Mouse (Mus musculus) hindbrain, embryonic 13.5 days (tissue): ENCODE results near the gene Atg10. TPM values are rescaled to one million over a fixed set of nuclear protein-coding genes. Genes with fewer than 3 reads are reported as not detected.

ENCODE experiments used
- ATAC-seq: fragments of 200-750 bp; cut with Nextera tagmentation; 2 replicates; pipeline ENCODE4 v1.8.0; 2017; ENCODE audit warnings: moderate TSS enrichment; ENCODE audit not compliant: low FRiP score
- H3K27ac ChIP-seq: fragments of 300-500 bp; sonication (generic); 2 replicates; pipeline ENCODE4 v1.5.1; 2015; ENCODE audit warnings: inconsistent platforms, mild to moderate bottlenecking, moderate library complexity
- H3K27me3 ChIP-seq: fragments of 300-500 bp; sonication (generic); 2 replicates; pipeline ENCODE4 v1.6.1; 2015; ENCODE audit warnings: mild to moderate bottlenecking, inconsistent platforms
- H3K36me3 ChIP-seq: fragments of 300-500 bp; sonication (generic); 2 replicates; pipeline ENCODE4 v1.6.1; 2015; ENCODE audit warnings: mild to moderate bottlenecking, inconsistent platforms
- H3K4me1 ChIP-seq: fragments of 300-500 bp; sonication (generic); replicated peaks from 2 replicates; pipeline ENCODE4 v1.6.1; 2015; ENCODE audit warnings: inconsistent platforms
- H3K4me2 ChIP-seq: fragments of 300-500 bp; sonication (generic); 2 replicates; pipeline ENCODE4 v1.6.1; 2015; ENCODE audit warnings: inconsistent platforms, mild to moderate bottlenecking, moderate library complexity
- H3K4me3 ChIP-seq: fragments of 300-500 bp; sonication (generic); 2 replicates; pipeline ENCODE4 v1.5.1; 2015; ENCODE audit warnings: mild to moderate bottlenecking, inconsistent platforms
- H3K9ac ChIP-seq: fragments of 300-500 bp; sonication (generic); 2 replicates; pipeline ENCODE4 v1.6.1; 2015; ENCODE audit warnings: mild to moderate bottlenecking, inconsistent platforms
- H3K9me3 ChIP-seq: fragments of 300-500 bp; sonication (generic); 2 replicates; pipeline ENCODE4 v1.6.1; 2016; ENCODE audit warnings: inconsistent platforms
- WGBS: fragments of 180-500 bp; shearing (Covaris S2); methylation state at CpG from one replicate; pipeline ENCODE4 v1.1.7; 2015; 5-methylcytosine and 5-hydroxymethylcytosine counted together
- polyA plus RNA-seq: library from polyadenylated mRNA; unstranded; fragments of >200 nt; fragmentation: Nextera tagmentation; extraction: Ambion mirVana; gene quantifications from 2 replicates; pipeline ENCODE4 v1.2.1, GENCODE M21; 2015

Atg10 gene
- polyA plus RNA-seq, 1 experiment from 2014 or later = 20.2 TPM

GRCm38 (mm10) chr13:91093610-91094009, 130.2 kb downstream of the Atg10 start:
- H3K4me2 ChIP-seq = no peak overlapping the region
- H3K9ac ChIP-seq = no peak overlapping the region
- H3K4me3 ChIP-seq = no peak overlapping the region
- peaks cover 11% of the 10 kb centered on the region for H3K4me1 ChIP-seq
- no peak overlapping the region for H3K27ac ChIP-seq
- H3K9me3 ChIP-seq = no peaks in the 10 kb centered on the region
- H3K36me3 ChIP-seq = no peaks in the 10 kb centered on the region
- ATAC-seq = peak; percentile 65; the same call in 1 of the 2 replicates
- H3K27me3 ChIP-seq = no peaks in the 10 kb centered on the region
- WGBS = 21% methylated on average over 1 of the region's 1 CpGs

GRCm38 (mm10) chr13:91093162-91093561, 130.6 kb downstream of the Atg10 start:
- no peak overlapping the region for H3K4me3 ChIP-seq
- H3K9me3 ChIP-seq = no peaks in the 10 kb centered on the region
- H3K4me1 ChIP-seq = peaks cover 11% of the 10 kb centered on the region
- H3K36me3 ChIP-seq = no peaks in the 10 kb centered on the region
- H3K27me3 ChIP-seq = no peaks in the 10 kb centered on the region
- no peak overlapping the region for H3K4me2 ChIP-seq
- no peak overlapping the region for H3K27ac ChIP-seq
- ATAC-seq = peak; percentile 76
- no peak overlapping the region for H3K9ac ChIP-seq
- 27% methylated on average over 6 of the region's 6 CpGs for WGBS

GRCm38 (mm10) chr13:91091731-91092190, 132.0 kb downstream of the Atg10 start:
- Histone ChIP-seq H3K27ac (no peak overlapping the region), H3K4me2 (no peak overlapping the region), H3K4me1 (peaks cover 11% of the 10 kb centered on the region), H3K36me3 (no peaks in the 10 kb centered on the region), H3K9me3 (no peaks in the 10 kb centered on the region), H3K9ac (no peak overlapping the region), H3K4me3 (no peak overlapping the region), H3K27me3 (no peaks in the 10 kb centered on the region)
- 89% methylated on average over 2 of the region's 2 CpGs for WGBS
- ATAC-seq = no peak

GRCm38 (mm10) chr13:91090861-91091730, 132.7 kb downstream of the Atg10 start:
- Histone ChIP-seq H3K4me1 (peaks cover 11% of the 10 kb centered on the region), H3K9ac (no peak overlapping the region), H3K27me3 (no peaks in the 10 kb centered on the region), H3K9me3 (no peaks in the 10 kb centered on the region), H3K4me2 (no peak overlapping the region), H3K27ac (no peak overlapping the region), H3K36me3 (no peaks in the 10 kb centered on the region), H3K4me3 (no peak overlapping the region)
- ATAC-seq = no peak
- WGBS = 79% methylated on average over 4 of the region's 4 CpGs

GRCm38 (mm10) chr13:91086361-91086900, 137.3 kb downstream of the Atg10 start:
- H3K27ac ChIP-seq = no peak overlapping the region
- H3K27me3 ChIP-seq = no peaks in the 10 kb centered on the region
- H3K9ac ChIP-seq = no peak overlapping the region
- no peak overlapping the region for H3K4me2 ChIP-seq
- 92% methylated on average over 12 of the region's 12 CpGs for WGBS
- no peaks in the 10 kb centered on the region for H3K4me1 ChIP-seq
- H3K36me3 ChIP-seq = no peaks in the 10 kb centered on the region
- H3K4me3 ChIP-seq = no peak overlapping the region
- ATAC-seq = no peak
- H3K9me3 ChIP-seq = no peaks in the 10 kb centered on the region

- Histone ChIP-seq H3K4me1 (no peaks in the 10 kb centered on the region), H3K27me3 (no peaks in the 10 kb centered on the region), H3K36me3 (no peaks in the 10 kb centered on the region), H3K9me3 (no peaks in the 10 kb centered on the region), H3K9ac (no peak overlapping the region), H3K4me3 (no peak overlapping the region), H3K27ac (no peak overlapping the region), H3K4me2 (no peak overlapping the region)
- 92% methylated on average over 2 of the region's 2 CpGs for WGBS
- ATAC-seq = no peak
These were observed 151.4 kb downstream of the Atg10 start for GRCm38 (mm10) chr13:91072351-91072750.

GRCm38 (mm10) chr13:91060871-91061270, 162.9 kb downstream of the Atg10 start:
- H3K9ac ChIP-seq = no peak overlapping the region
- 93% methylated on average over 5 of the region's 5 CpGs for WGBS
- ATAC-seq = no peak

GRCm38 (mm10) chr13:91048171-91048570, 175.6 kb downstream of the Atg10 start:
- Histone ChIP-seq H3K4me1 (no peaks in the 10 kb centered on the region), H3K9ac (no peak overlapping the region), H3K27me3 (no peaks in the 10 kb centered on the region), H3K36me3 (no peaks in the 10 kb centered on the region), H3K9me3 (no peaks in the 10 kb centered on the region; the same call in 1 of the 2 replicates), H3K4me2 (no peak overlapping the region), H3K4me3 (no peak overlapping the region), H3K27ac (no peak overlapping the region)
- no peak for ATAC-seq
- WGBS = 94% methylated on average over 4 of the region's 4 CpGs

More at GRCm38 (mm10) chr13:91060871-91061270, 162.9 kb downstream of the Atg10 start:
- no peaks in the 10 kb centered on the region for H3K36me3 ChIP-seq
- no peaks in the 10 kb centered on the region for H3K27me3 ChIP-seq
- no peaks in the 10 kb centered on the region for H3K9me3 ChIP-seq
- H3K4me2 ChIP-seq = no peak overlapping the region
- no peak overlapping the region for H3K27ac ChIP-seq
- H3K4me3 ChIP-seq = no peak overlapping the region
- no peaks in the 10 kb centered on the region for H3K4me1 ChIP-seq

GRCm38 (mm10) chr13:91046851-91047250, 176.9 kb downstream of the Atg10 start:
- Histone ChIP-seq H3K9ac (no peak overlapping the region), H3K4me3 (no peak overlapping the region), H3K9me3 (no peaks in the 10 kb centered on the region; the same call in 1 of the 2 replicates), H3K27ac (no peak overlapping the region), H3K4me1 (no peaks in the 10 kb centered on the region), H3K4me2 (no peak overlapping the region), H3K36me3 (no peaks in the 10 kb centered on the region), H3K27me3 (no peaks in the 10 kb centered on the region)
- ATAC-seq = no peak
- 92% methylated on average over 5 of the region's 5 CpGs for WGBS

- 90% methylated on average over 1 of the region's 1 CpGs for WGBS
- Histone ChIP-seq H3K9ac (no peak overlapping the region), H3K27me3 (no peaks in the 10 kb centered on the region), H3K9me3 (no peaks in the 10 kb centered on the region), H3K36me3 (no peaks in the 10 kb centered on the region), H3K4me2 (no peak overlapping the region), H3K4me3 (no peak overlapping the region), H3K27ac (no peak overlapping the region), H3K4me1 (no peaks in the 10 kb centered on the region)
- no peak for ATAC-seq
These were observed 182.5 kb downstream of the Atg10 start for GRCm38 (mm10) chr13:91041236-91041635.

- H3K9ac ChIP-seq = no peak overlapping the region
- no peak overlapping the region for H3K4me3 ChIP-seq
- H3K4me1 ChIP-seq = no peaks in the 10 kb centered on the region
- no peak for ATAC-seq
- no peaks in the 10 kb centered on the region for H3K27me3 ChIP-seq
- no peaks in the 10 kb centered on the region for H3K9me3 ChIP-seq
- H3K27ac ChIP-seq = no peak overlapping the region
- H3K36me3 ChIP-seq = no peaks in the 10 kb centered on the region
- H3K4me2 ChIP-seq = no peak overlapping the region
These were observed 183.3 kb downstream of the Atg10 start for GRCm38 (mm10) chr13:91040421-91040820.

GRCm38 (mm10) chr13:91039201-91039807, 184.5 kb downstream of the Atg10 start:
- peak; percentile 99 for ATAC-seq
- H3K9ac ChIP-seq = peak overlapping the region; percentile 51; the same call in 1 of the 2 replicates
- 50% methylated on average over 11 of the region's 11 CpGs for WGBS
- H3K36me3 ChIP-seq = no peaks in the 10 kb centered on the region
- H3K27me3 ChIP-seq = no peaks in the 10 kb centered on the region
- H3K4me3 ChIP-seq = no peak overlapping the region
- no peaks in the 10 kb centered on the region for H3K9me3 ChIP-seq
- no peak overlapping the region for H3K4me2 ChIP-seq
- H3K27ac ChIP-seq = peak overlapping the region; percentile 77
- no peaks in the 10 kb centered on the region for H3K4me1 ChIP-seq
